ENCODE assay signal across 25 mouse cellular contexts in genomic region chr4:90452576-90452975, GRCm38 (mm10).
DNase-seq lines count a peak whose midpoint lies in the region; ATAC-seq lines count a peak whose summit lies in the region.
"Had no signal": no experiment of that assay in that cellular context is flagged by ENCODE, and none has a peak within 500 bp of the region (broad histone marks: within the 10 kb centered on the region; RNA-seq: fewer than 3 reads in every experiment).

No protein-coding gene starts in this region.

- no peak for DNase-seq in midbrain, embryonic 14.5 days
- peak; percentile 3 for DNase-seq in NIH3T3 (ENCODE audit: low read depth)
- DNase-seq in frontal cortex, postnatal 36 days (ENCODE audit: low spot score in 2 of 2) = no peak
- no peak for DNase-seq in hindbrain, embryonic 14.5 days (ENCODE audit: low spot score)
- DNase-seq: adrenal gland, adult 2 months; adrenal gland, postnatal 10 days; adrenal gland, postnatal 25 days; cerebellum, adult 11 months; cerebellum, adult 18-20 months; cerebellum, adult 8-10 months; cerebellum, adult 9-11 months; cerebellum, postnatal 14 days; cerebellum, postnatal 36 days; embryo, embryonic 11 days had no signal

- no peak overlapping the region for H3K4me2 ChIP-seq in midbrain, embryonic 14.5 days (ENCODE audit: low read length)
- no peak overlapping the region for H3K4me2 ChIP-seq in midbrain, embryonic 13.5 days (replicated peaks)
- no peak overlapping the region for H3K4me2 ChIP-seq in hindbrain, embryonic 14.5 days (replicated peaks)
- H3K4me2 ChIP-seq: embryonic facial prominence, embryonic 13.5 days; embryonic facial prominence, embryonic 15.5 days; forebrain, embryonic 12.5 days had no signal

- no peak overlapping the region for H3K27ac ChIP-seq in midbrain, embryonic 14.5 days (replicated peaks; ENCODE audit: low read depth, low read length)
- no peak overlapping the region for H3K27ac ChIP-seq in midbrain, embryonic 13.5 days
- no peak overlapping the region for H3K27ac ChIP-seq in hindbrain, embryonic 14.5 days
- H3K27ac ChIP-seq: embryonic facial prominence, embryonic 13.5 days; embryonic facial prominence, embryonic 15.5 days; forebrain, embryonic 10.5 days; forebrain, embryonic 12.5 days had no signal

- peak; percentile 40; the same call in 1 of the 2 replicates for ATAC-seq in midbrain, embryonic 14.5 days (ENCODE audit: low FRiP score, low TSS enrichment)
- ATAC-seq in midbrain, embryonic 13.5 days = no peak
- no peak for ATAC-seq in hindbrain, embryonic 14.5 days (ENCODE audit: low FRiP score)
- ATAC-seq: CD4-positive, CD25-positive, alpha-beta regulatory T cell, adult 4 months; forebrain, embryonic 14.5 days; forebrain, embryonic 16.5 days had no signal

- no peaks in the 10 kb centered on the region for H3K9me3 ChIP-seq in midbrain, embryonic 14.5 days (ENCODE audit: control insufficient read depth, low read length)
- H3K9me3 ChIP-seq in midbrain, embryonic 13.5 days = no peaks in the 10 kb centered on the region
- H3K9me3 ChIP-seq in hindbrain, embryonic 14.5 days (ENCODE audit: control insufficient read depth, low read length) = 0 out of 2 replicates have a peak, but pooled peaks cover 3% of the 10 kb centered on the region
- H3K9me3 ChIP-seq: embryonic facial prominence, embryonic 13.5 days; embryonic facial prominence, embryonic 15.5 days; forebrain, embryonic 10.5 days; forebrain, embryonic 12.5 days had no signal

- H3K4me3 ChIP-seq in midbrain, embryonic 14.5 days (replicated peaks; ENCODE audit: low read depth, low read length) = no peak overlapping the region
- no peak overlapping the region for H3K4me3 ChIP-seq in midbrain, embryonic 13.5 days (replicated peaks)
- H3K4me3 ChIP-seq in hindbrain, embryonic 14.5 days (replicated peaks; ENCODE audit: low read length) = no peak overlapping the region
- H3K4me3 ChIP-seq: embryonic facial prominence, embryonic 13.5 days; embryonic facial prominence, embryonic 15.5 days; erythroblast, embryonic 14.5 days; forebrain, embryonic 10.5 days; forebrain, embryonic 12.5 days had no signal

- no peaks in the 10 kb centered on the region for H3K27me3 ChIP-seq in midbrain, embryonic 14.5 days (ENCODE audit: control insufficient read depth, insufficient read depth, low read length)
- no peaks in the 10 kb centered on the region for H3K27me3 ChIP-seq in midbrain, embryonic 13.5 days
- no peaks in the 10 kb centered on the region for H3K27me3 ChIP-seq in hindbrain, embryonic 14.5 days (ENCODE audit: control insufficient read depth, insufficient read depth, low read length)
- H3K27me3 ChIP-seq: CH12.LX; embryonic facial prominence, embryonic 13.5 days; embryonic facial prominence, embryonic 15.5 days; forebrain, embryonic 12.5 days had no signal

- no peaks in the 10 kb centered on the region for H3K4me1 ChIP-seq in midbrain, embryonic 14.5 days (ENCODE audit: control insufficient read depth, insufficient read depth, low read length)
- no peaks in the 10 kb centered on the region for H3K4me1 ChIP-seq in midbrain, embryonic 13.5 days (replicated peaks)
- H3K4me1 ChIP-seq in hindbrain, embryonic 14.5 days (replicated peaks; ENCODE audit: control insufficient read depth, insufficient read depth, low read length) = no peaks in the 10 kb centered on the region
- H3K4me1 ChIP-seq: embryonic facial prominence, embryonic 13.5 days; embryonic facial prominence, embryonic 15.5 days; forebrain, embryonic 10.5 days; forebrain, embryonic 12.5 days had no signal

- no peak overlapping the region for H3K9ac ChIP-seq in midbrain, embryonic 14.5 days (replicated peaks; ENCODE audit: low read length)
- no peak overlapping the region for H3K9ac ChIP-seq in midbrain, embryonic 13.5 days (replicated peaks)
- no peak overlapping the region for H3K9ac ChIP-seq in hindbrain, embryonic 14.5 days
- H3K9ac ChIP-seq: embryonic facial prominence, embryonic 13.5 days; embryonic facial prominence, embryonic 15.5 days; forebrain, embryonic 12.5 days had no signal

- H3K36me3 ChIP-seq in midbrain, embryonic 14.5 days (ENCODE audit: control insufficient read depth, insufficient read depth, low read length) = no peaks in the 10 kb centered on the region
- no peaks in the 10 kb centered on the region for H3K36me3 ChIP-seq in midbrain, embryonic 13.5 days
- no peaks in the 10 kb centered on the region for H3K36me3 ChIP-seq in hindbrain, embryonic 14.5 days (replicated peaks; ENCODE audit: control insufficient read depth, insufficient read depth)
- H3K36me3 ChIP-seq: embryonic facial prominence, embryonic 13.5 days; embryonic facial prominence, embryonic 15.5 days; forebrain, embryonic 10.5 days; forebrain, embryonic 12.5 days; G1E had no signal
